Mouse (Mus musculus): ENCODE data around the gene Ankrd60.

GRCm38 (mm10) chr2:173615378-173616081 is 37.4 kb upstream of the Ankrd60 start:
- TF ChIP-seq CTCF (IDR thresholded peaks at IDR 0.05; ENCODE audit: low read depth, low read length) (no peak), POLR2A (IDR thresholded peaks at IDR 0.05; ENCODE audit: extremely low read depth, insufficient read depth, low read length) (no peak)
